Mouse (Mus musculus) G1E (cell line): ENCODE results near the gene Chd6.

Experiments used
- CTCF ChIP-seq: IDR thresholded peaks from 2 replicates; pipeline ENCODE4 v1.5.1; 2012; ENCODE audit warnings: low read depth, low read length, inconsistent platforms, mixed read lengths
- GATA1 ChIP-seq: IDR thresholded peaks from 2 replicates; pipeline ENCODE4 v1.6.1; 2012; ENCODE audit warnings: borderline replicate concordance, low read length, inconsistent platforms, mixed read lengths
- POLR2AphosphoS5 ChIP-seq: IDR thresholded peaks from 2 replicates; pipeline ENCODE4 v1.6.1; 2012; ENCODE audit warnings: low read depth, low read length, inconsistent platforms; ENCODE audit not compliant: insufficient replicate concordance
- TAL1 ChIP-seq: conservative IDR thresholded peaks from 2 replicates; pipeline ENCODE4 v1.6.1; 2012; ENCODE audit warnings: low read depth, low read length, inconsistent platforms, mixed read lengths

DNA sequence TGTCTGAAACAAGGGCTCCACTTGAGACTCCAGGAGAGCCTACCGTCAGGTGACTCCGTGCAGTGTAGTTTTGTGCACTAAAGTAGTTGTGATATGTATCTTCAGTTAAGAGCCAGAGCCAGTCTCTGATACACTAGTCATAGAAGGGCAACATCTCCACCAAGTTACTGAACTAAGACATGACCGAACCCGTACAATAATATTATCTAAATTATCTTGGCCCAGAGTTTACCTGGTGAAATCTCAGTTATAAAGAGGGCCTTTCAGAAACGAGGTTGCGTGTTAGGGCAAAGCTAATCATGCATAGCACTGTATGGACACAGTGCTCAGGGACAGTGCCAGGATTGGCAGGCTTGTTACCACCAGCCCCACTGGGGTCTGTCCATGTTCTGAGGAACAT lies 127.1 kb downstream of the Chd6 start:
- no peak for TF ChIP-seq CTCF
- no peak for TF ChIP-seq GATA1
- TF ChIP-seq TAL1: no peak
- TF ChIP-seq POLR2AphosphoS5: no peak
